In the genomic region with DNA sequence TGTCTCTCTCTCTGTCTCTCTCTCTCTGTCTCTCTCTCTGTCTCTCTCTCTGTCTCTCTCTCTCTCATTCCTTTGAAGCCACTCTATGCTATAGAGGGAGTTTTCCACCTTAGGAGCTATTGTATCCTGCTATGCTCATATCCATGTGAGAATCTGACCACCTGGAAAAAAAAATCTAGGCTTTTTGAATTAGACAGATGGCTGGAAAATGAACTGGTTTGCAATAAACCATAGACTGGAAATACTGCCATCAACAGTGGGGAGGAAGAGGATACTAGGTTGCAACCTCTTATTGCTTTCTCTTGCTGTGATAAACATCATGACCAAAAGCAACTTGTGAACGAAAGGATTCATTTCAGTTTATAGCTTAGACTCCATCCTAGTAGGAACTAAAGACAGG, we compare ENCODE assay signal across 23 mouse cellular contexts.
"Had no signal": no experiment of that assay in that cellular context is flagged by ENCODE, and none has a peak within 500 bp of the region (broad histone marks: within the 10 kb centered on the region; RNA-seq: fewer than 3 reads in every experiment).

No protein-coding gene starts in this region.

- H3K27ac ChIP-seq: embryonic facial prominence, embryonic 10.5 days; embryonic facial prominence, embryonic 12.5 days; embryonic facial prominence, embryonic 13.5 days; embryonic facial prominence, embryonic 15.5 days; forebrain, embryonic 10.5 days; forebrain, embryonic 13.5 days; forebrain, embryonic 15.5 days; heart, adult 2 months; heart, embryonic 10.5 days had no signal

- DNase-seq: cerebellum, postnatal 14 days; cerebellum, postnatal 25 days; cerebellum, postnatal 36 days; embryo, embryonic 11 days; forebrain, postnatal 0 days; gastrocnemius, postnatal 10 days; gastrocnemius, postnatal 14 days; gastrocnemius, postnatal 25 days; gastrocnemius, postnatal 36 days; heart, adult 11 months; heart, adult 18-20 months; heart, adult 2 months had no signal

- H3K4me1 ChIP-seq: embryonic facial prominence, embryonic 12.5 days; embryonic facial prominence, embryonic 13.5 days; embryonic facial prominence, embryonic 15.5 days had no signal

- H3K4me3 ChIP-seq: embryonic facial prominence, embryonic 10.5 days; embryonic facial prominence, embryonic 12.5 days; embryonic facial prominence, embryonic 13.5 days; embryonic facial prominence, embryonic 15.5 days; erythroblast, embryonic 14.5 days; forebrain, embryonic 10.5 days; forebrain, embryonic 12.5 days; forebrain, embryonic 13.5 days; forebrain, embryonic 15.5 days; heart, adult 2 months; heart, embryonic 10.5 days; heart, embryonic 12.5 days had no signal

- H3K27me3 ChIP-seq: embryonic facial prominence, embryonic 12.5 days; embryonic facial prominence, embryonic 13.5 days; embryonic facial prominence, embryonic 15.5 days; forebrain, embryonic 12.5 days; forebrain, embryonic 13.5 days; forebrain, embryonic 15.5 days; heart, embryonic 12.5 days had no signal
